ENCODE assay signal across 8 mouse cellular contexts in the genomic region with DNA sequence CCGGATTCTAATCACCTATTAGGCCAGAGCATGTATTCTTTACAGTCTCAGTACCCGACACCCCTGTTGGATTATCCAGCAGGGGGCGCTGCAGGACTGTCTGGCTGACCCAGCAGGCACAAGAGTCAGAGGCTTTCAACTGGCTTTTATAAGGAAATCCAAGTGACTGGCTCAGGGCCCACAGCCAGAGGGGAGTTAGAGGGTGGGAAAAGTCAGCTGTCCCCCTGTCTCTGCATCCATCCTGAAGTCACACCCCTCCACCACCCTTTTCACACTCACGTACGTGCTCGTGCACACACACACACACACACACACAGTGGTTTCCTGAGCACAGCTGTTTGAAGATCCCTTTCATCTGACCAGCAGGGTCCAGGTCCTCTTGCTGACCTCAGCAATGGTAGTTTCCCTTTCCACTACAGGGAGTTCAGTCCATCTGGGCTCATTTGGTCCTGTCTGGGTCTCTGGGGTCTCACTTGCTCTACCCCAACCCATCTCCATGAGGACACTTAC. TPM values are rescaled to one million over a fixed set of nuclear protein-coding genes. Genes with fewer than 3 reads are reported as not detected.
DNase-seq lines count a peak whose midpoint lies in the region; ATAC-seq and TF ChIP-seq lines count a peak whose summit lies in the region.

No protein-coding gene starts in this region.

- peaks cover 13% of the 10 kb centered on the region; the same call in 1 of the 2 replicates for H3K27me3 ChIP-seq in E14TG2a.4 (ENCODE audit: insufficient read depth, low read length)
- no peaks in the 10 kb centered on the region for H3K27me3 ChIP-seq in forebrain, embryonic 16.5 days (replicated peaks; ENCODE audit: control insufficient read depth, insufficient read depth, low read length)
- H3K27me3 ChIP-seq in hindbrain, embryonic 10.5 days (ENCODE audit: insufficient read depth, poor library complexity, severe bottlenecking), result no peaks in the 10 kb centered on the region; the same call in 1 of the 2 replicates
- no peaks in the 10 kb centered on the region for H3K27me3 ChIP-seq in lung, postnatal 0 days (replicated peaks; ENCODE audit: insufficient read depth, low read length)

- H3K4me2 ChIP-seq in forebrain, embryonic 16.5 days (ENCODE audit: low read length), result no peak overlapping the region
- H3K4me2 ChIP-seq in lung, postnatal 0 days (replicated peaks; ENCODE audit: low read depth, low read length), result no peak overlapping the region

- no peak overlapping the region for H3K4me3 ChIP-seq in E14TG2a.4 (replicated peaks; ENCODE audit: low read length)
- no peak overlapping the region for H3K4me3 ChIP-seq in forebrain, embryonic 16.5 days (replicated peaks; ENCODE audit: low read length)
- H3K4me3 ChIP-seq in hindbrain, embryonic 10.5 days, result no peak overlapping the region
- H3K4me3 ChIP-seq in lung, postnatal 0 days (ENCODE audit: low read depth, low read length), result no peak overlapping the region

- H3K4me1 ChIP-seq in E14TG2a.4 (replicated peaks; ENCODE audit: low read depth, low read length), result peaks cover 51% of the 10 kb centered on the region
- peaks cover under 1% of the 10 kb centered on the region; the same call in 1 of the 2 replicates for H3K4me1 ChIP-seq in forebrain, embryonic 16.5 days (replicated peaks; ENCODE audit: control insufficient read depth, insufficient read depth, low read length)
- H3K4me1 ChIP-seq in hindbrain, embryonic 10.5 days (replicated peaks), result peaks cover 39% of the 10 kb centered on the region
- H3K4me1 ChIP-seq in lung, postnatal 0 days (ENCODE audit: insufficient read depth, low read depth, low read length), result no peaks in the 10 kb centered on the region

- H3K9ac ChIP-seq in forebrain, embryonic 16.5 days (replicated peaks; ENCODE audit: low read depth, low read length), result no peak overlapping the region
- H3K9ac ChIP-seq in lung, postnatal 0 days (replicated peaks; ENCODE audit: low read depth), result no peak overlapping the region

- H3K36me3 ChIP-seq in E14TG2a.4 (ENCODE audit: insufficient read depth, low read length), result no peaks in the 10 kb centered on the region
- no peaks in the 10 kb centered on the region for H3K36me3 ChIP-seq in forebrain, embryonic 16.5 days (ENCODE audit: control insufficient read depth, insufficient read depth)
- no peaks in the 10 kb centered on the region for H3K36me3 ChIP-seq in hindbrain, embryonic 10.5 days
- H3K36me3 ChIP-seq in lung, postnatal 0 days (ENCODE audit: insufficient read depth, low read length), result no peaks in the 10 kb centered on the region

- ATAC-seq in cerebellum, adult (ENCODE audit: insufficient number of reproducible peaks, low FRiP score, low TSS enrichment), result peak; percentile 74; the same call in 1 of the 2 replicates
- peak; percentile 36 for ATAC-seq in forebrain, embryonic 16.5 days
- ATAC-seq in lung, postnatal 0 days, result peak; percentile 82

- TF ChIP-seq EP300 in lung, postnatal 0 days (IDR thresholded peaks at IDR 0.05), result no peak

- WGBS in forebrain, embryonic 16.5 days, result 15% methylated on average over 6 of the region's 6 CpGs
- 17% methylated on average over 6 of the region's 6 CpGs for WGBS in hindbrain, embryonic 10.5 days
- 13% methylated on average over 6 of the region's 6 CpGs for WGBS in lung, postnatal 0 days

- no peaks in the 10 kb centered on the region for H3K9me3 ChIP-seq in E14TG2a.4 (ENCODE audit: low read length)
- no peaks in the 10 kb centered on the region for H3K9me3 ChIP-seq in forebrain, embryonic 16.5 days (ENCODE audit: control insufficient read depth, low read length)
- no peaks in the 10 kb centered on the region for H3K9me3 ChIP-seq in hindbrain, embryonic 10.5 days
- H3K9me3 ChIP-seq in lung, postnatal 0 days (ENCODE audit: low read length), result no peaks in the 10 kb centered on the region

- peak; percentile 92 for DNase-seq in hindbrain, embryonic 10.5 days (ENCODE audit: low spot score)
- peak; percentile 83 for DNase-seq in layer of hippocampus, adult 9-11 months
- peak; percentile 88 for DNase-seq in lung, postnatal 0 days (ENCODE audit: low spot score)
- DNase-seq in retina, embryonic 14.5 days (ENCODE audit: low spot score), result peak; percentile 93
- peak; percentile 76 to 81 for DNase-seq in thymus, postnatal 36 days

- peak; percentile 88 for TF ChIP-seq CTCF in E14TG2a.4 (conservative IDR thresholded peaks at IDR 0.05; ENCODE audit: low read length)
- TF ChIP-seq CTCF in lung, postnatal 0 days (IDR thresholded peaks at IDR 0.05), result peak; percentile 94

- no peak overlapping the region for H3K27ac ChIP-seq in forebrain, embryonic 16.5 days (ENCODE audit: low read length)
- H3K27ac ChIP-seq in hindbrain, embryonic 10.5 days, result peak overlapping the region; percentile 69; the same call in 1 of the 2 replicates
- H3K27ac ChIP-seq in lung, postnatal 0 days (ENCODE audit: low read length), result no peak overlapping the region

RNA-seq across cellular contexts. Expression of a gene that starts 14.1 kb away (rescaled TPM):
- polyA plus RNA-seq in forebrain, embryonic 16.5 days (2015; fragmentation: Nextera tagmentation; extraction: Ambion mirVana), result not detected in 2 replicates
- polyA plus RNA-seq in hindbrain, embryonic 10.5 days (2016; fragmentation: Nextera tagmentation; extraction: Ambion mirVana), result 0.37 and 0.77 TPM in 2 replicates
- polyA plus RNA-seq in lung, postnatal 0 days (2015; fragmentation: Nextera tagmentation; extraction: Ambion mirVana), result not detected in 2 replicates

RNA-seq across cellular contexts. Expression of a gene that starts 17.0 kb away (rescaled TPM):
- polyA plus RNA-seq in forebrain, embryonic 16.5 days (2015; fragmentation: Nextera tagmentation; extraction: Ambion mirVana), result 18.5 and 19.4 TPM in 2 replicates
- 50.8 and 60.0 TPM in 2 replicates for polyA plus RNA-seq in hindbrain, embryonic 10.5 days (2016; fragmentation: Nextera tagmentation; extraction: Ambion mirVana)
- polyA plus RNA-seq in lung, postnatal 0 days (2015; fragmentation: Nextera tagmentation; extraction: Ambion mirVana), result 0.15 and 0.20 TPM in 2 replicates

RNA-seq across cellular contexts. Expression of a gene that starts 38.2 kb away (rescaled TPM):
- 6.1 and 7.0 TPM in 2 replicates for polyA plus RNA-seq in forebrain, embryonic 16.5 days (2015; fragmentation: Nextera tagmentation; extraction: Ambion mirVana)
- 31.5 and 42.9 TPM in 2 replicates for polyA plus RNA-seq in hindbrain, embryonic 10.5 days (2016; fragmentation: Nextera tagmentation; extraction: Ambion mirVana)
- 10.4 and 11.1 TPM in 2 replicates for polyA plus RNA-seq in lung, postnatal 0 days (2015; fragmentation: Nextera tagmentation; extraction: Ambion mirVana)

RNA-seq across cellular contexts. Expression of a gene that starts 47.6 kb away (rescaled TPM):
- 0.26 and 0.66 TPM in 2 replicates for polyA plus RNA-seq in forebrain, embryonic 16.5 days (2015; fragmentation: Nextera tagmentation; extraction: Ambion mirVana)
- polyA plus RNA-seq in hindbrain, embryonic 10.5 days (2016; fragmentation: Nextera tagmentation; extraction: Ambion mirVana), result 1.1 and 3.8 TPM in 2 replicates
- polyA plus RNA-seq in lung, postnatal 0 days (2015; fragmentation: Nextera tagmentation; extraction: Ambion mirVana), result 0.54 and 0.74 TPM in 2 replicates

Comparison
In these comparisons a context has a peak if more than half of its experiments do, and no peak if none do; other contexts are left out.
1. RNA of a gene that starts 17.0 kb away (polyA plus RNA-seq): 50.8 to 60.0 TPM in hindbrain, embryonic 10.5 days and 18.5 to 19.4 TPM in forebrain, embryonic 16.5 days; 0.15 to 0.20 TPM in lung, postnatal 0 days; every median in the first group is over 10 times any median in the second.
2. Peak in every context shown above with its lines, with median percentiles within 50 percentile points of each other: ATAC-seq and DNase-seq.